Mouse (Mus musculus): ENCODE data around the gene Icos.

DNA sequence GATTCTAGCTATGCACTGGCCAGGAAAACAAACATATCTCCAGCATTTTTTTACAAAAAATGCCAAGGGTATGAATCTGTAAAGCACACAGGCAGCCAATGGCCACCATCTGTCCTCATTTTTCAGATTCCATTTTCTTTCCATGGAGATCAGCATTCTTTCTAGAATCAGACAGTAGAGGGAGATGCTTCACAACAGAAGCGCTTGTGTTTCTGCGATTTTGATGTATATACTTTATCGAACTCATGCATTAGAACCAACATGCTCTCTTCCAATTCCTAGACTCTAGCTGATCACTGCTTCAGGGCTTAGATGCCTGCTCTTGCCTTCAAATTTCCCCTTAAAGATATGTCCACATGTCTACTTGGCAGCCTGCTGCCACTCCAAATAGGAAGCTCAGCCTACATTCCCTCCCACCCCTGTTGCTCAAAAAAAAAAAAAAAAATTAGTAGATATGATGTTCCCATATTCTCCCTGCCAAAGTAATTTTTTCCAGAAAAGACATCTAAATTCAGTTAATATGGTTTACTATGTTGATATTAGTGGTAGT lies 20.4 kb downstream of the Icos start:
- TF ChIP-seq CTCF (IDR thresholded peaks at IDR 0.05; ENCODE audit: control insufficient read depth, insufficient read depth, insufficient read length) = no peak
- TF ChIP-seq USF1 (IDR thresholded peaks at IDR 0.05; ENCODE audit: low read depth) = no peak
- no peak for TF ChIP-seq MYOD1 (IDR thresholded peaks at IDR 0.05; ENCODE audit: control insufficient read depth, insufficient read length, low read depth)
- TF ChIP-seq CEBPB (IDR thresholded peaks at IDR 0.05; ENCODE audit: low read depth) = no peak
- TF ChIP-seq MAX (IDR thresholded peaks at IDR 0.05) = no peak
- no peak for TF ChIP-seq MYOG (IDR thresholded peaks at IDR 0.05; ENCODE audit: control insufficient read depth, extremely low read depth, insufficient read length)

All from C2C12 (cell line).